ENCODE assay signal across 7 mouse cellular contexts in the genomic region with DNA sequence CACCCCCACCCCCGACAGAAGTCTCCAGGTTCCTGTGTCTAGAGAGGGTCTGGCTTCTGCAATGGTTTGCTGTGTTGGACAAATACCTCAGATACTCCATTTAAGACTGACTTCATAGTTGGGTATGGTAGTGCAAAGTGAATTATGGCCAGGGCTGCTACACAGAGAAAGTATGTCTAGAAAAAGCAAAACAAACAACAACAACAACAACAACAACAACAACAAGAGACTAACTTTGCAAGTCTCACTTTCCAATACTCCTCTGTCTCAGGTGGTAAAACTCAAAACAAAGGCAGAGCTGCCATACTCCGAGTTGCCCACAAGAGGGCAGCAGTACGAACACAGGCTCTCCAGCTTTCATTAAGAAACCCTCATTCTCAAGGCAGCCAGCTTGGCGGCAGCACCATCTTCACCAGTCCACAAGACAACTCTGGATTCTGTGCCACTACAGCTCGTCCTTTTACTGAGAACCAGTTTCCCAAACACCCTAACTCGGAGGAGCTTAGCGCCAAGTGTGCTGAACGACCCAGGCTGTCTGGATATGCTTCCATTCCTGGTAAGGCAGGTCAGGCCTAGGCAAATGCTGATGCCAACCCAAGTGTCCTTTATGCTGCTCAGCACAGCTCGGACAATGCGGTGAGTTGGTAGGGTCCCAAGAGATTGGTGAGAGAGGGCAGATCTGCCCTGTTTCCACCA.
A peak's percentile ranks its signal among the peaks of the same experiment; 100 is the strongest.
DNase-seq lines count a peak whose midpoint lies in the region; ATAC-seq lines count a peak whose summit lies in the region.

No protein-coding gene starts in this region.

- no peak overlapping the region for H3K4me2 ChIP-seq in hindbrain, embryonic 14.5 days (replicated peaks)

- ATAC-seq in hindbrain, embryonic 14.5 days (ENCODE audit: low FRiP score) = peak; percentile 71; the same call in 1 of the 2 replicates

- DNase-seq in adrenal gland, adult 18-20 months (ENCODE audit: low spot score in 2 of 2) = peak; percentile 61 to 67
- DNase-seq in cerebellum, postnatal 25 days = peak; percentile 74 to 82
- DNase-seq in frontal cortex, postnatal 14 days (ENCODE audit: low spot score in 2 of 2) = peak; percentile 67 to 73
- peak; percentile 91 for DNase-seq in hindbrain, embryonic 14.5 days (ENCODE audit: low spot score)
- DNase-seq in layer of hippocampus, postnatal 14 days (ENCODE audit: low spot score in 2 of 2) = peak; percentile 76 to 83
- DNase-seq in lung, postnatal 36 days = peak; percentile 87
- peak; percentile 77 for DNase-seq in right cerebral cortex, postnatal 25 days

- no peak overlapping the region for H3K9ac ChIP-seq in hindbrain, embryonic 14.5 days

- WGBS in hindbrain, embryonic 14.5 days = 32% methylated on average over 10 of the region's 10 CpGs

- peak overlapping the region; percentile 40 for H3K27ac ChIP-seq in hindbrain, embryonic 14.5 days

- no peaks in the 10 kb centered on the region for H3K27me3 ChIP-seq in hindbrain, embryonic 14.5 days (ENCODE audit: control insufficient read depth, insufficient read depth, low read length)

- peaks cover 5% of the 10 kb centered on the region; the same call in 1 of the 2 replicates for H3K4me1 ChIP-seq in hindbrain, embryonic 14.5 days (replicated peaks; ENCODE audit: control insufficient read depth, insufficient read depth, low read length)

- no peak overlapping the region for H3K4me3 ChIP-seq in hindbrain, embryonic 14.5 days (replicated peaks; ENCODE audit: low read length)

- H3K36me3 ChIP-seq in hindbrain, embryonic 14.5 days (replicated peaks; ENCODE audit: control insufficient read depth, insufficient read depth) = no peaks in the 10 kb centered on the region

- H3K9me3 ChIP-seq in hindbrain, embryonic 14.5 days (ENCODE audit: control insufficient read depth, low read length) = no peaks in the 10 kb centered on the region
